In the genomic region with DNA sequence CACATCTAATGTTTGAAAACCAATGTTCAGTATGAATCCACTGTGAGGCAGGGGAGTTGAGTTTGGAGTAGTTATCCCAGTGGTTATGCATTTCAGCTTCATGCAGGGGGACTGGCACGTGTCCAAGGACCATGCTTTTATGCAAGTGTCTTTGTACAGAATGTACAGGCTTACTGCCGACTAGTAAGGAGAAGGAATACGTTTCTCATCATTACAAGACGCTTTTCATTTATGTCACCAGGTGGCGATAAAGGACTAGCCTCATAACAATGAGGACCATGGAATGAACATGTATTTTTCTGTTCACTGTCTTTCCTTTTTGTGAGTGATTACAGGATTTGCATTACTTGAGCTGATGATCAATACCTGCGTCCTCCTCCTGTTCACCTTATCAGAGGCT, we compare ENCODE assay signal across 8 mouse cellular contexts.
DNase-seq lines count a peak whose midpoint lies in the region; ATAC-seq lines count a peak whose summit lies in the region.

No protein-coding gene starts in this region.

- H3K9me3 ChIP-seq in midbrain, embryonic 15.5 days, result no peaks in the 10 kb centered on the region

- 11% methylated on average over 6 of the region's 6 CpGs for WGBS in midbrain, embryonic 15.5 days

- H3K9ac ChIP-seq in midbrain, embryonic 15.5 days, result no peak overlapping the region

- H3K27ac ChIP-seq in midbrain, embryonic 15.5 days, result no peak overlapping the region

- H3K4me1 ChIP-seq in midbrain, embryonic 15.5 days, result no peaks in the 10 kb centered on the region

- DNase-seq in heart, postnatal 10 days, result peak; percentile 45 to 50
- no peak for DNase-seq in heart, postnatal 25 days (ENCODE audit: low spot score)
- DNase-seq in R1 (ENCODE audit: low read depth, low spot score), result peak; percentile 48
- DNase-seq in embryo, embryonic 11.5 days (ENCODE audit: low read depth, low spot score), result peak; percentile 56
- DNase-seq in induced T-regulatory cell, adult 2 months (ENCODE audit: low read depth), result peak; percentile 61
- peak; percentile 51 to 70 for DNase-seq in left cerebral cortex, postnatal 25 days (ENCODE audit: low spot score in 2 of 2)
- DNase-seq in thymus, postnatal 14 days, result peak; percentile 21

- H3K36me3 ChIP-seq in midbrain, embryonic 15.5 days (replicated peaks), result no peaks in the 10 kb centered on the region

- H3K4me3 ChIP-seq in midbrain, embryonic 15.5 days, result no peak overlapping the region

- H3K27me3 ChIP-seq in midbrain, embryonic 15.5 days (replicated peaks), result no peaks in the 10 kb centered on the region

- intact Hi-C loops in heart, postnatal 10 days (cut with DNase I), result loop anchor here (2.0 to 10.0 kb wide), 3 partner anchors 198 to 701 kb away; no protein-coding TSS in a partner anchor
- intact Hi-C loops in heart, postnatal 25 days (cut with DNase I), result loop anchor here (5.0 kb wide), 1 partner anchor 703 kb away; no protein-coding TSS in a partner anchor
- intact Hi-C loops in left cerebral cortex, postnatal 25 days (cut with DNase I), result loop anchor here (5.0 kb wide), 1 partner anchor 588 kb away; no protein-coding TSS in a partner anchor

- H3K4me2 ChIP-seq in midbrain, embryonic 15.5 days, result no peak overlapping the region

- ATAC-seq in midbrain, embryonic 15.5 days (replicated peaks), result peak; percentile 95
